Mouse (Mus musculus): ENCODE data around the gene Vmn1r205.
"Not testable (repeated sequence)": the region's sequence is repeated elsewhere in the genome, so short reads cannot be mapped to it uniquely, and the experiment has no call there.

The Vmn1r205 gene

DNA sequence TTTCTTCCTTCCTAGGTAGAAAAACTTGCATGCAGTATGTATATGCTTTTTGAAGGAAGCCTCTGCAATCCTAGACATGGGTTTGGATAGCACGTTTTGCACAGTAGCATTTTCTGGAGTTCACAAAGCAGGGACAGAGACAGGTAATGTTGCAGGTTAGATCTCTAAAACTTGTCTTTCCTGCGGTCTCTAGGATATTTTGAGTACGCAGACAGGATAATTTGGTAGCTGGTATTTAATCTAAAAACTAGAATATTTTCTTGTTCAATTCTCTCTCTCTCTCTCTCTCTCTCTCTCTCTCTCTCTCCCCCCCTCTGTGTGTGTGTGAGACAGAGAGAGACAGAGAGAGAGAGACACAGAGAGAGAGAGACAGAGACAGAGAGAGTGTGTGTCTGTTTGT lies at the start of gene Vmn1r205:
Gene Vmn1r205 (minus strand): TSS at position 101 of the 400 bp plus-strand sequence.
- DNase-seq (ENCODE audit: low spot score in 2 of 2) = no peak

DNA sequence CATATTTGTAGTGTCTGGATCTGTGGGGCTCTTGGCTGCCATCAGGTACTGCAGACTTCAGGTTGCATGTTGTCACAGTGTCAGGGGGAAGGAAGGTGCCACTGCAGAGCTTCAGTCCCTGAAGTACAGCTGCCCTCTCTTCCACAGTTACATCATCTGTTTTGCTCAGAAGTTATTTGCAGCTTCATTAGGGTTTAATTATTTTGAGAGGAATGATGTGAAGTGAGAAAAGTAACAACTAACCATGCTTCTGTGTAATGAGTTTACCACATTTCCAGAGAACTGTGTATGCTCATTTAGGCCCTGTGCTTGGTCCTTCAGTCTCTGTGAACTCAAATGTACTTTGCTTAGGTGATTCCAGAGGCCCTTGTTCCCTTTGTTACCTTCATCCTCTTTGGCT lies 31.4 kb upstream of the Vmn1r205 start, which contains the start of gene Vmn1r206:
Gene Vmn1r206 (minus strand): TSS at position 101 of the 400 bp plus-strand sequence.
- not testable (repeated sequence) for DNase-seq (ENCODE audit: low spot score in 2 of 2)

DNA sequence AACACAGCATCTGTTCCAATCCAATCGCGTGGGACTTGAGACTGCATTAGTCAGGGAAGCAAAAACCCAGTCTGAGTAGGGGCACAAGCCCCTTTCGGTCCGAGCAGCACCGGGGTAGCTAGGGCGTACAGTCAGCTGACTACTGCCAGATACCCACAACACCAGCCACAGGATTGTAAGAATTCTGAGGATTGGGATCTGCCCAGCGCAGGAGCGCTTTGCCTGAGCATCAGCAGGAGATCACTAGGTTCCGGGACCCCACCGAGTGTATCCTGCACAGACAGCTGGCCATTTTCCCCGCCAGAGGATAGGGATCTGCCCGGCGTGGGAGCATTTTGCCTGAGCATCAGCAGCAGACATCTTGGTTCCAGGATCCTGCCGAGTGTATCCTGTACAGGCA lies 9.5 kb downstream of the Vmn1r205 start:
- not testable (repeated sequence) for DNase-seq (ENCODE audit: low spot score in 2 of 2)

DNA sequence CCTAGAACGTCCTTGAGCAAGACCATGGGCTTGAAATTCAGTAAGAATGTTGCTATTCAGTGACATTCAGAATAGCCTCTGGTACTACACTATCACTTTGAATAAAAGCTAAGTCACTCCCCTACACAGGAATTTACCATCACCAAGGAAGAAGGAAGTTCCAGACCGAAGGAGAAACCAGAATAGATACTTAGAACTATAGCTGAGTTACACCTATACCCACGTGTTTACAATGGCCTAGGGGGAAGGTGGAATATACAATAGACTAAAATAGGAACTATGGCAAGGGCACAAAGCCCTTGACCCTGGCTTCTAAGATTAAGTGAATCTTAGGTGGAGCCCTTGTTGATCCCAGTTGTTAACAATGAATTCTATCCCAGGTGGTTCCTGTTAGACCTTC lies 17.9 kb downstream of the Vmn1r205 start:
- not testable (repeated sequence) for DNase-seq (ENCODE audit: low spot score in 2 of 2)

DNA sequence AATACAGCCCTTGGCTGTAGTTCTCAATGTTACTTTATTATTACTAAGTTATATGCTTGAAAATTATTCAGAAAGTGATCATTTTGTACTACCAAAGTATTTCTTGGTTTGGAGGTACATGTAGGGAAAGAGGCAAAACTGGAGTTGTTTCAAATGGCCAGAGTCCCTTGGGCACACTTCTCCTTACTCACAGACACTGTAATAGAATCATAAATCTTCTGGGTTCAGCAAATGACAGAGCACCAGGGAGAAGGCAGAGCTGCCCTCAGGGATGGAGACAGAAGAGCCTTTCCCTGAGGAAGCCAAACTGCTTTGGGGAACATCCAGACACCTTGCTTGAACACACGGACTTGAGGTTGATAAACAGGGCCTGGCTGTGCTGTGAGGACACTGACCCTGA lies 39.9 kb downstream of the Vmn1r205 start, which contains the start of gene Vmn1r204:
Gene Vmn1r204 (plus strand): TSS at position 301 of the 400 bp plus-strand sequence.
- DNase-seq (ENCODE audit: low spot score in 2 of 2) = not testable (repeated sequence)

Data from right cerebral cortex, postnatal 10 days (tissue).